Mouse (Mus musculus): ENCODE data around the gene Mycbpap. TPM values are rescaled to one million over a fixed set of nuclear protein-coding genes. Genes with fewer than 3 reads are reported as not detected.

Mycbpap gene
- total and polyA plus RNA-seq, 3 experiments, result 0.12 to 0.17 TPM; not detected in 1

GRCm38 (mm10) chr11:94538733-94539292, 17.3 kb upstream of the Mycbpap start:
- Histone ChIP-seq H3K9me3 (replicated peaks; ENCODE audit: insufficient read depth, low read length) (no peaks in the 10 kb centered on the region), H3K4me1 (ENCODE audit: control insufficient read depth in 1 of 2, insufficient read depth in 2 of 2, low read length in 2 of 2) (no peaks in the 10 kb centered on the region), H3K9ac (ENCODE audit: control insufficient read depth, low read depth, low read length, poor library complexity, severe bottlenecking) (no peak overlapping the region), H3K79me2 (ENCODE audit: control insufficient read depth, insufficient read depth, low read length, poor library complexity) (no peaks in the 10 kb centered on the region), H3K27me3 (ENCODE audit: control insufficient read depth in 1 of 2, insufficient read depth in 2 of 2, low read length in 2 of 2) (no peaks in the 10 kb centered on the region), H3K27ac (ENCODE audit: control insufficient read depth, low read depth, low read length) (no peak overlapping the region), H3K36me3 (ENCODE audit: control insufficient read depth in 1 of 2, insufficient read depth in 2 of 2, low read length in 2 of 2) (peaks cover 0 to 1% of the 10 kb centered on the region in 2 experiments; a peak in 2 of 4 replicates), H3K4me3 (ENCODE audit: control insufficient read depth in 1 of 2, insufficient read depth in 1 of 2, low read depth in 2 of 2, low read length in 2 of 2) (no peak overlapping the region)
- TF ChIP-seq CTCF (IDR thresholded peaks at IDR 0.05 in 2 of 3, conservative IDR thresholded peaks at IDR 0.05 in 1 of 3; ENCODE audit: control insufficient read depth in 1 of 3, insufficient read depth in 1 of 3, low read depth in 2 of 3, low read length in 3 of 3, poor library complexity in 1 of 3, severe bottlenecking in 1 of 3) (no peak), TCF12 (IDR thresholded peaks at IDR 0.05; ENCODE audit: low read depth, low read length) (no peak), GABPA (IDR thresholded peaks at IDR 0.05; ENCODE audit: low read depth, low read length) (no peak), SMC3 (IDR thresholded peaks at IDR 0.05; ENCODE audit: low read depth, low read length) (no peak), EP300 (IDR thresholded peaks at IDR 0.05; ENCODE audit: low read depth in 1 of 2, low read length in 2 of 2) (no peak), POLR2A (IDR thresholded peaks at IDR 0.05; ENCODE audit: control insufficient read depth in 1 of 2, insufficient read depth in 1 of 2, low read depth in 1 of 2, low read length in 2 of 2, poor library complexity in 1 of 2) (0 out of 4 replicates have a peak, but pooled peaks of 1 of the 2 experiments have one; percentile 25), NELFE (IDR thresholded peaks at IDR 0.05; ENCODE audit: low read depth, low read length) (no peak), MYC (IDR thresholded peaks at IDR 0.05; ENCODE audit: low read depth, low read length) (no peak), ZC3H11A (IDR thresholded peaks at IDR 0.05; ENCODE audit: low read depth, low read length) (no peak), USF1 (IDR thresholded peaks at IDR 0.05; ENCODE audit: low read depth, low read length) (no peak), MAX (IDR thresholded peaks at IDR 0.05; ENCODE audit: low read length) (no peak), RCOR1 (IDR thresholded peaks at IDR 0.05; ENCODE audit: low read depth, low read length) (no peak), GATA1 (IDR thresholded peaks at IDR 0.05; ENCODE audit: low read depth, low read length) (0 out of 2 replicates have a peak, but pooled peaks have one; percentile 7)
- no peak for DNase-seq (ENCODE audit: low read depth, low spot score)

DNA sequence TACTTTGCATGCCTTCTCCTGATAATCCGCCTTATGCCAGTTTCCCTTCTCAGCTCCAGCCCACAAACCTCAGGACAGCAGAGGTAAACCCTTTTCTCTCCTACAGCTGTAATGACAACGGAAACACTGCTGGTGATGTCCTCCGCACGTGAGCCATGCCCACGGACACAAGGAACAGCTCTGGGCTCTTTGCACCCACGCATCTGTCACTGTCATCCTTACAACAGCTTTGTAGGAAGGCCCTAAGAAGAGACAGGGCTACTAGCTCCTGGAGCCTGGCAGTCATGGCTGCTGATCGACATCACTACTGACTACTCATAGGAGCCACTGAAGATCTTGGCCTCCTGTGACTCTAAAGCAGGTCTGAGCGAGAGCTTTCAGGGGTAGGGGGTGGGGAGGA, 11.6 kb upstream of the Mycbpap start:
- no peaks in the 10 kb centered on the region for H3K36me3 ChIP-seq (ENCODE audit: control insufficient read depth in 1 of 2, insufficient read depth in 2 of 2, low read length in 2 of 2)
- no peaks in the 10 kb centered on the region for H3K27me3 ChIP-seq (ENCODE audit: control insufficient read depth in 1 of 2, insufficient read depth in 2 of 2, low read length in 2 of 2)
- H3K9me3 ChIP-seq (replicated peaks; ENCODE audit: insufficient read depth, low read length), result no peaks in the 10 kb centered on the region
- no peaks in the 10 kb centered on the region; a peak in 1 of 4 replicates for H3K4me1 ChIP-seq (ENCODE audit: control insufficient read depth in 1 of 2, insufficient read depth in 2 of 2, low read length in 2 of 2)
- no peak for DNase-seq (ENCODE audit: low read depth, low spot score)
- no peak overlapping the region for H3K27ac ChIP-seq (ENCODE audit: control insufficient read depth, low read depth, low read length)
- TF ChIP-seq EP300 (IDR thresholded peaks at IDR 0.05; ENCODE audit: low read depth in 1 of 2, low read length in 2 of 2), result no peak
- TF ChIP-seq UBTF (IDR thresholded peaks at IDR 0.05; ENCODE audit: borderline replicate concordance, insufficient read depth, low read depth, low read length), result no peak
- no peak for TF ChIP-seq USF1 (IDR thresholded peaks at IDR 0.05; ENCODE audit: low read depth, low read length)
- no peak for TF ChIP-seq POLR2A (IDR thresholded peaks at IDR 0.05; ENCODE audit: control insufficient read depth in 1 of 2, insufficient read depth in 1 of 2, low read depth in 1 of 2, low read length in 2 of 2, poor library complexity in 1 of 2)
- TF ChIP-seq RAD21 (IDR thresholded peaks at IDR 0.05; ENCODE audit: low read depth, low read length), result no peak
- TF ChIP-seq TCF12 (IDR thresholded peaks at IDR 0.05; ENCODE audit: low read depth, low read length), result no peak
- no peak for TF ChIP-seq ZNF384 (IDR thresholded peaks at IDR 0.05; ENCODE audit: low read depth, low read length)
- no peak for TF ChIP-seq SIN3A (IDR thresholded peaks at IDR 0.05; ENCODE audit: low read length)
- TF ChIP-seq MEF2A (IDR thresholded peaks at IDR 0.05; ENCODE audit: extremely low read depth, insufficient replicate concordance, low read depth, low read length, poor library complexity, severe bottlenecking), result no peak
- TF ChIP-seq E2F4 (IDR thresholded peaks at IDR 0.05; ENCODE audit: borderline replicate concordance, low read depth, low read length), result no peak
- no peak for TF ChIP-seq MXI1 (IDR thresholded peaks at IDR 0.05; ENCODE audit: low read depth, low read length)
- no peak for TF ChIP-seq POLR2AphosphoS5 (IDR thresholded peaks at IDR 0.05; ENCODE audit: borderline replicate concordance, low read depth, low read length)
- no peak for TF ChIP-seq CHD2 (IDR thresholded peaks at IDR 0.05; ENCODE audit: low read length)
- no peak for TF ChIP-seq RCOR1 (IDR thresholded peaks at IDR 0.05; ENCODE audit: low read depth, low read length)
- no peak for TF ChIP-seq MYB (IDR thresholded peaks at IDR 0.05; ENCODE audit: low read depth, low read length)
- no peak for TF ChIP-seq HCFC1 (IDR thresholded peaks at IDR 0.05; ENCODE audit: low read depth, low read length)
- TF ChIP-seq CTCF (IDR thresholded peaks at IDR 0.05 in 2 of 3, conservative IDR thresholded peaks at IDR 0.05 in 1 of 3; ENCODE audit: control insufficient read depth in 1 of 3, insufficient read depth in 1 of 3, low read depth in 2 of 3, low read length in 3 of 3, poor library complexity in 1 of 3, severe bottlenecking in 1 of 3), result no peak
- TF ChIP-seq NELFE (IDR thresholded peaks at IDR 0.05; ENCODE audit: low read depth, low read length), result no peak
- no peak for TF ChIP-seq ETS1 (IDR thresholded peaks at IDR 0.05; ENCODE audit: low read depth, low read length)
- H3K4me3 ChIP-seq (ENCODE audit: control insufficient read depth in 1 of 2, insufficient read depth in 1 of 2, low read depth in 2 of 2, low read length in 2 of 2), result no peak overlapping the region
- no peaks in the 10 kb centered on the region for H3K79me2 ChIP-seq (ENCODE audit: control insufficient read depth, insufficient read depth, low read length, poor library complexity)
- H3K9ac ChIP-seq (ENCODE audit: control insufficient read depth, low read depth, low read length, poor library complexity, severe bottlenecking), result no peak overlapping the region
